Mouse (Mus musculus): Measurements from ENCODE around the gene Gm48552. TPM values are rescaled to one million over a fixed set of nuclear protein-coding genes. Genes with fewer than 3 reads are reported as not detected.

Gm48552 gene
- total RNA-seq, 2 experiments from 2014 or later: 2.8 to 5.4 TPM

- no peak for DNase-seq (ENCODE audit: low spot score in 2 of 2)
Measured at GRCm38 (mm10) chr10:81417227-81418215, 28.7 kb downstream of the Gm48552 start.

- no peak for DNase-seq (ENCODE audit: low spot score in 2 of 2)
Measured at GRCm38 (mm10) chr10:81418216-81419070, 29.6 kb downstream of the Gm48552 start.

- no peak for DNase-seq (ENCODE audit: low spot score in 2 of 2)
Measured at GRCm38 (mm10) chr10:81419111-81419928, 30.5 kb downstream of the Gm48552 start.

GRCm38 (mm10) chr10:81420191-81420767, 31.5 kb downstream of the Gm48552 start:
- DNase-seq (ENCODE audit: low spot score in 2 of 2): peak in 1 of 2 experiments; percentile 5

GRCm38 (mm10) chr10:81421041-81421796, 32.4 kb downstream of the Gm48552 start:
- no peak for DNase-seq (ENCODE audit: low spot score in 2 of 2)

GRCm38 (mm10) chr10:81421797-81422100, 32.9 kb downstream of the Gm48552 start:
- peak in 1 of 2 experiments; percentile 1 for DNase-seq (ENCODE audit: low spot score in 2 of 2)

- no peak for DNase-seq (ENCODE audit: low spot score in 2 of 2)
Measured at GRCm38 (mm10) chr10:81422191-81422590, 33.4 kb downstream of the Gm48552 start.

- DNase-seq (ENCODE audit: low spot score in 2 of 2): no peak
Measured at GRCm38 (mm10) chr10:81422661-81423217, 33.9 kb downstream of the Gm48552 start.

- DNase-seq (ENCODE audit: low spot score in 2 of 2): peak in 1 of 2 experiments; percentile 1
Measured at GRCm38 (mm10) chr10:81423476-81424245, 34.9 kb downstream of the Gm48552 start.

- peak in 1 of 2 experiments; percentile 35 for DNase-seq (ENCODE audit: low spot score in 2 of 2)
Measured at GRCm38 (mm10) chr10:81424246-81425051, 35.6 kb downstream of the Gm48552 start.

GRCm38 (mm10) chr10:81425236-81425850, 36.5 kb downstream of the Gm48552 start:
- DNase-seq (ENCODE audit: low spot score in 2 of 2): peak in 1 of 2 experiments; percentile 9

- peak in 1 of 2 experiments; percentile 16 for DNase-seq (ENCODE audit: low spot score in 2 of 2)
Measured at GRCm38 (mm10) chr10:81426081-81426671, 37.4 kb downstream of the Gm48552 start.

GRCm38 (mm10) chr10:81426897-81427296, 38.1 kb downstream of the Gm48552 start:
- peak in 1 of 2 experiments; percentile 16 for DNase-seq (ENCODE audit: low spot score in 2 of 2)

GRCm38 (mm10) chr10:81427327-81427726, 38.5 kb downstream of the Gm48552 start:
- DNase-seq (ENCODE audit: low spot score in 2 of 2): peak in 1 of 2 experiments; percentile 2

- peak in 1 of 2 experiments; percentile 1 for DNase-seq (ENCODE audit: low spot score in 2 of 2)
Measured at GRCm38 (mm10) chr10:81427804-81428506, 39.1 kb downstream of the Gm48552 start.

- DNase-seq (ENCODE audit: low spot score in 2 of 2): peak in 1 of 2 experiments; percentile 2
Measured at GRCm38 (mm10) chr10:81428507-81428870, 39.7 kb downstream of the Gm48552 start.
